Mouse (Mus musculus) heart, embryonic 14.5 days (tissue): Measurements from ENCODE around the gene Mcm7. TPM values are rescaled to one million over a fixed set of nuclear protein-coding genes. Genes with fewer than 3 reads are reported as not detected.

ENCODE experiments used
- ATAC-seq: fragments of 200-750 bp; cut with Nextera tagmentation; 2 replicates; pipeline ENCODE4 v1.8.0; 2017; ENCODE audit warnings: low read depth, moderate TSS enrichment; ENCODE audit not compliant: insufficient number of reproducible peaks, insufficient read depth, low FRiP score
- H3K27ac ChIP-seq, 2 experiments: fragments of 200-500 bp in 1 of 2; fragments of 300-500 bp in 1 of 2; sonication (generic) in 1 of 2; replicated peaks in 1 of 2; 2 replicates each; pipeline ENCODE4 v1.5.1; 2012 to 2014; ENCODE audit warnings: low read depth in 2 of 2, low read length in 2 of 2, control low read depth in 1 of 2, mild to moderate bottlenecking in 1 of 2, mixed read lengths in 1 of 2; ENCODE audit not compliant: control insufficient read depth in 1 of 2, insufficient read depth in 1 of 2
- H3K27me3 ChIP-seq: fragments of 300-500 bp; sonication (generic); 2 replicates; pipeline ENCODE4 v1.6.1; 2014; ENCODE audit warnings: mild to moderate bottlenecking, low read length, control low read depth; ENCODE audit not compliant: control insufficient read depth, insufficient read depth
- H3K36me3 ChIP-seq: fragments of 300-500 bp; sonication (generic); 2 replicates; pipeline ENCODE4 v1.6.1; 2014; ENCODE audit warnings: mild to moderate bottlenecking, control low read depth, low read length, mixed read lengths; ENCODE audit not compliant: control insufficient read depth, insufficient read depth
- H3K4me1 ChIP-seq, 2 experiments: fragments of 200-500 bp in 1 of 2; fragments of 300-500 bp in 1 of 2; sonication (generic) in 1 of 2; 2 replicates each; pipeline ENCODE4 v1.6.1; 2012 to 2014; ENCODE audit warnings: low read length in 2 of 2, control low read depth in 1 of 2, mixed read lengths in 1 of 2; ENCODE audit not compliant: control insufficient read depth in 2 of 2, insufficient read depth in 2 of 2
- H3K4me2 ChIP-seq: fragments of 300-500 bp; sonication (generic); 2 replicates; pipeline ENCODE4 v1.6.1; 2014; ENCODE audit warnings: mild to moderate bottlenecking, low read length
- H3K4me3 ChIP-seq, 2 experiments: fragments of 200-500 bp in 1 of 2; fragments of 300-500 bp in 1 of 2; sonication (generic) in 1 of 2; 2 replicates each; pipeline ENCODE4 v1.5.1; 2012 to 2014; ENCODE audit warnings: low read length in 2 of 2, mild to moderate bottlenecking in 2 of 2, control low read depth in 1 of 2, low read depth in 1 of 2, moderate library complexity in 1 of 2; ENCODE audit not compliant: control insufficient read depth in 1 of 2, insufficient read depth in 1 of 2
- H3K9ac ChIP-seq: fragments of 300-500 bp; sonication (generic); 2 replicates; pipeline ENCODE4 v1.6.1; 2014; ENCODE audit warnings: mild to moderate bottlenecking, low read length
- H3K9me3 ChIP-seq: fragments of 300-500 bp; sonication (generic); 2 replicates; pipeline ENCODE4 v1.6.1; 2016; ENCODE audit warnings: low read length, control low read depth; ENCODE audit not compliant: control insufficient read depth
- WGBS: fragments of 180-500 bp; shearing (Covaris S2); extraction: QIAGEN DNeasy Blood & Tissue Kit; methylation state at CpG from one replicate; pipeline ENCODE4 v1.1.7; 2014; 5-methylcytosine and 5-hydroxymethylcytosine counted together
- polyA plus RNA-seq: library from polyadenylated mRNA; unstranded; fragments of >200 nt; fragmentation: Nextera tagmentation; extraction: Ambion mirVana; gene quantifications from 2 replicates; pipeline ENCODE4 v1.2.1, GENCODE M21; 2014

The Mcm7 gene
- polyA plus RNA-seq, 1 experiment from 2014 or later, result 89.0 TPM

DNA sequence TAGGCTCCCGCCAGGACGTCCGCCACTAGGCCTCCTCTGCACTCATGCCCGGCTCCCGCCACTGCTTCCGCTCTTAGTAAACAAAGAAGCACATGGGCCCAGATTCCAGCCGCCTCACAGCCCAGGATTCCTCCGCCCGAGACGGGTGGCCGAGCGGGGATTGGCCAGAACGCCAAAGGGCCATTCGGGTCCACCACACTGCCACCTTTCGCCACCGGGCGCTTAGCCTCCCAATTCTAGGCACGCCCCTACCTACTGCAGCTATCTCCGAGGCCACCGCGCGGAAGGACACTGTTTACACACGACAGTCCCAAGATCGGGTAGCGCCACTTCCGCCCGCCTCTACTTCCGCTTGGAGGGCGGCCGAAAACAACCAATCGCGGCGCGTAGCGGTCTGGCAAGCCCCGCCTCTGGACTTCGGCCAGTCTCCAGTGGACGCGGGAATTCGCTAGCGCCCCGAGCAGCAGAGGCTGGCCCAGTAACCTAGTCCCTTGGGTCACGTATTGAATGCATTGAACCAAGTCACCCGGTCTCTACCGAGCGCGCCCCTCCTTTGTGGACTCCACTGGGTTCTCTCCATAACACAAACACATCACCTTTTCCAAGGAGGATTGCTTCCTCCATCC is 1.2 kb downstream of the Mcm7 start:
- no peaks in the 10 kb centered on the region for H3K9me3 ChIP-seq
- peak overlapping the region; percentile 84 for H3K9ac ChIP-seq
- peaks cover 62% of the 10 kb centered on the region for H3K36me3 ChIP-seq
- H3K4me3 ChIP-seq, result peak overlapping the region; percentile 63 to 75
- no peaks in the 10 kb centered on the region for H3K27me3 ChIP-seq
- H3K27ac ChIP-seq, result peak overlapping the region; percentile 89 to 90
- under 1% methylated on average over 47 of the region's 47 CpGs for WGBS
- peak overlapping the region; percentile 94 for H3K4me2 ChIP-seq
- ATAC-seq, result peak; percentile 87
- peaks cover 3 to 17% of the 10 kb centered on the region in 2 experiments; a peak in 3 of 4 replicates for H3K4me1 ChIP-seq

- Histone ChIP-seq H3K4me2 (no peak overlapping the region), H3K9me3 (no peaks in the 10 kb centered on the region), H3K36me3 (peaks cover 79% of the 10 kb centered on the region), H3K9ac (no peak overlapping the region), H3K27me3 (no peaks in the 10 kb centered on the region), H3K4me3 (no peak overlapping the region), H3K4me1 (peaks cover 0 to 17% of the 10 kb centered on the region in 2 experiments; a peak in 2 of 4 replicates), H3K27ac (no peak overlapping the region)
- 72% methylated on average over 8 of the region's 8 CpGs for WGBS
- ATAC-seq, result no peak
Measured at GRCm38 (mm10) chr5:138165594-138165993, 6.6 kb downstream of the Mcm7 start.

DNA sequence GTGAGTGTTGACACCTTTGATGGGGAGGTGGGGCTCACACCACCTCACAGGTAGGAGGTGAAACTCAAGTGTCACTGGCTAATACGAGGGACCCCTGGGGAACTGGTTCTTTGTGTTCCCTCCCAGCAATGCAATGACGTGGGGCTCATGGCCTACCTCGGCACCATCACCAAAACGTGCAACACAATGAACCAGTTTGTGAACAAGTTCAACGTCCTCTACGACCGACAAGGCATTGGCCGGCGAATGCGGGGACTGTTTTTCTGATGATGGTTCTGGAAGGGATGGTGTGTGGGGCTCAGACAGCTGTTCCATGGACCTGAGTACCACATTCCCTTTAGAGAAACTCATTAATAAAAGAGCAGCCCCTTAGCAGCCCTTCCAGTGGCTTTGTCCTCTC is 8.6 kb downstream of the Mcm7 start:
- H3K36me3 ChIP-seq, result peaks cover 66% of the 10 kb centered on the region
- peaks cover 0 to 13% of the 10 kb centered on the region in 2 experiments; a peak in 2 of 4 replicates for H3K4me1 ChIP-seq
- no peaks in the 10 kb centered on the region for H3K27me3 ChIP-seq
- WGBS, result 78% methylated on average over 10 of the region's 10 CpGs
- no peaks in the 10 kb centered on the region for H3K9me3 ChIP-seq
- H3K27ac ChIP-seq, result no peak overlapping the region
- H3K4me3 ChIP-seq, result no peak overlapping the region
- ATAC-seq, result no peak
- H3K4me2 ChIP-seq, result no peak overlapping the region
- no peak overlapping the region for H3K9ac ChIP-seq

- no peak for ATAC-seq
- Histone ChIP-seq H3K9me3 (no peaks in the 10 kb centered on the region), H3K4me2 (no peak overlapping the region), H3K27me3 (no peaks in the 10 kb centered on the region), H3K36me3 (peaks cover 60% of the 10 kb centered on the region), H3K4me3 (no peak overlapping the region), H3K9ac (no peak overlapping the region), H3K4me1 (peaks cover 0 to 13% of the 10 kb centered on the region in 2 experiments; a peak in 2 of 4 replicates), H3K27ac (no peak overlapping the region)
- 75% methylated on average over 6 of the region's 6 CpGs for WGBS
Measured at GRCm38 (mm10) chr5:138163046-138163445, 9.2 kb downstream of the Mcm7 start.

DNA sequence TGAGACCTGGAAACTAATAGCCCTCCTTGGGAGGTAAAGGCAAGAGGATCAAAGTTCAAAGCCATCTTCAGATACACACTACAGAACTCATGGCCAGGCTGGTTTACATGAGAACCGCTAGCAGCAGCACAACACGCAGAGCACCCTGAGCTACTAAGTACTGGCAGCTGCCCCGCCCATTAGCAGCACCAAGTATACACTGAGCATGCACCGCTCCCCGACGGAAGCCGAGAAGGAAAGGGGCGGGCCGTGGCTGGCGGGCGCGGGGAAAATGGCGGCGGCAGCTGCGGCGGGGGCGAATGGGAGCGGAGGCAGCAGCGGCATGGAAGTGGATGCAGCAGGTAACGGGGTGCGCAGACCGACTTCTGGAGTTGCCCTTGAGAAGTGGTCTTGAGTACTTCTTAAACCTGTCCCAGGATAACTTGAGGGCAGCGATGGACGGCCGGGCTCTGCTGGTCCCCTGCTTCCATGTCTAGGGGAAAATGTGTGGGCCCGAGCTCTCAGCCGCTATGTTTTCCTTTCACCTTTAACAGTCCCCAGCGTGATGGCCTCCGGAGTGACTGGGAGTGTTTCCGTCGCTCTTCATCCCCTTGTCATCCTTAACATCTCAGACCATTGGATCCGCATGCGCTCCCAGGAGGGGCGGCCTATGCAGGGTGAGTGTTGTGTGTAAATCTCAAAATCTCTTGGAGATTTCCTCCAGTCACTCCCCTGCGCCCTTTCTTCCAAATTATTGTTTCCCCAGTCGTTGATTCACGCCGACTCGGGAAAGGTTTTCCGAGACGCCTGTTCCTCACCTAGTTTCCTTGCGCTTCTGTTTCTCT is 11.2 kb downstream of the Mcm7 start, which contains the start of gene Cops6:
Gene Cops6, plus strand, starts transcription at position 230 of the 824 bp plus-strand sequence.
- H3K4me3 ChIP-seq, result peak within 1 kb of the TSS; percentile 63 to 92
- under 1% methylated on average over 42 of the region's 42 CpGs for WGBS

GRCm38 (mm10) chr5:138160224-138160762 is 11.9 kb downstream of the Mcm7 start:
- H3K27ac ChIP-seq, result 0 out of 4 replicates have a peak overlapping the region, but pooled peaks of 1 of the 2 experiments have one; percentile 56

More for the DNA sequence above, 11.2 kb downstream of the Mcm7 start, which contains the start of gene Cops6:
- H3K9me3 ChIP-seq, result no peaks in the 10 kb centered on the region
- H3K4me2 ChIP-seq, result peak within 1 kb of the TSS; percentile 80
- ATAC-seq, result peak; percentile 90
- peak within 1 kb of the TSS; percentile 76 for H3K9ac ChIP-seq
- no peaks in the 10 kb centered on the region for H3K27me3 ChIP-seq
- H3K27ac ChIP-seq, result peak within 1 kb of the TSS; percentile 56 to 74
- peaks cover 40% of the 10 kb centered on the region for H3K36me3 ChIP-seq
- peaks cover 0 to 13% of the 10 kb centered on the region in 2 experiments; a peak in 2 of 4 replicates for H3K4me1 ChIP-seq

DNA sequence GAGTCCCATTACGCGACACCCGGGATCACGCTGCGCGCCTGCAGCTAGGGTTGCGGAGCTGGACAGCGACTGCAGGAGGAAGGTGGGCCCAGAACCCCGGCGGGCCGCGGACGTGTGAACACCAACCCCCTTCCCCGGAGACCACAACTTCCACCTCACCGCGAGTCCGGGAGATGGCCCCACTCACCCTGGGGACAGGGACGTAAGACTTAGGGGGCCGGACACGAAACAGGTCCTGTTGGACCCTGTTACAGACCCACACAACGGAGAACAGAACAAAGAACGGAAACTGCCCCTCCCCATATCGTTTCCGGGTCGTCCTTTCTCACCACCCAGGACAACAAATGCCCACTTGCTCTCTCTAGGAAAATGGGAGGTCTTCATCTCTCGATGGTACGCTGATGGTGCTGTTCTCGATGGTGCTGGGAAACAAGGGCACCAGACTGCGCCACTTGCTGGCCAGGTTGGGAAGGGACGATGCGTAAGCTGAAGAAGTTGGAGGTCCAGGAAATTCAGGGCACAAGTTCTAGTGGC is 16.7 kb downstream of the Mcm7 start, which contains the start of gene Zfp113:
Gene Zfp113, minus strand, starts transcription at position 302 of the 534 bp plus-strand sequence.
- ATAC-seq, result peak; percentile 93
- Histone ChIP-seq H3K36me3 (peaks cover 24% of the 10 kb centered on the region), H3K9ac (peak within 1 kb of the TSS; percentile 94), H3K9me3 (no peaks in the 10 kb centered on the region), H3K27ac (peak within 1 kb of the TSS; percentile 91 to 92), H3K4me1 (peaks cover 0 to 7% of the 10 kb centered on the region in 2 experiments; a peak in 1 of 4 replicates), H3K4me2 (peak within 1 kb of the TSS; percentile 83), H3K4me3 (peak within 1 kb of the TSS; percentile 62 to 69), H3K27me3 (no peaks in the 10 kb centered on the region)
- WGBS, result under 1% methylated on average over 31 of the region's 31 CpGs

More at GRCm38 (mm10) chr5:138160224-138160762, 11.9 kb downstream of the Mcm7 start:
- peak overlapping the region; percentile 80 for H3K4me2 ChIP-seq
- no peaks in the 10 kb centered on the region for H3K9me3 ChIP-seq
- H3K4me3 ChIP-seq, result peak overlapping the region in 1 of 2 experiments; percentile 63; a peak in 3 of 4 replicates
- H3K36me3 ChIP-seq, result peaks cover 33% of the 10 kb centered on the region
- no peaks in the 10 kb centered on the region for H3K27me3 ChIP-seq
- WGBS, result 67% methylated on average over 7 of the region's 7 CpGs
- ATAC-seq, result no peak
- H3K4me1 ChIP-seq, result peaks cover 0 to 13% of the 10 kb centered on the region in 2 experiments; a peak in 2 of 4 replicates
- H3K9ac ChIP-seq, result peak overlapping the region; percentile 76
